Mouse (Mus musculus): ENCODE results near the gene Noa1.

DNA sequence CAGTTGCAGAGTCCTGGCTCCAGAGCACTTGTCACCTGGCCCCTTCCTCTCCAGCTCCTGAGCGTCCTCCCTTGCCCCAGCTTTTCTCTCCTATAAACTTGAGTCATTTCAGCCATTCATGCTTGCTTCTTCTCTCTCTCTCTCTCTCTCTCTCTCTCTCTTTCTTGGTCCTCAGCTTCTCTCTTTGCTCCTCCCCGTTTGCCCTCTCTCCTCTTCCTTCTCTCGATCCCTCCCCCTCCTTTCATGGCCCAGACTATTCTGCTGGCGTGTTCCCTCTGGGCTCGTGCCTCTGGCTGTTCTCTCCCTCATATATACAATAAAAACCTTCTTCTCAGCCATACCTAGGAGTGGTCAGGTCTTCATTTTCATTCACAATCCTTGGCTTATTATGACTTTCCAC is 58.2 kb downstream of the Noa1 start:
- TF ChIP-seq TCF12 (IDR thresholded peaks at IDR 0.05; ENCODE audit: insufficient read depth, poor library complexity, severe bottlenecking), result no peak
- TF ChIP-seq REST (IDR thresholded peaks at IDR 0.05; ENCODE audit: insufficient read depth, insufficient read length), result no peak
- no peak for TF ChIP-seq POLR2A (IDR thresholded peaks at IDR 0.05; ENCODE audit: insufficient read length, low read depth)
- no peak for TF ChIP-seq E2F4 (IDR thresholded peaks at IDR 0.05; ENCODE audit: insufficient read depth)
- no peak for TF ChIP-seq MAX (IDR thresholded peaks at IDR 0.05; ENCODE audit: low read depth)
- no peak for TF ChIP-seq POLR2AphosphoS2 (IDR thresholded peaks at IDR 0.05; ENCODE audit: insufficient read length, low read depth)
- TF ChIP-seq USF1 (IDR thresholded peaks at IDR 0.05; ENCODE audit: low read depth), result no peak
- TF ChIP-seq MYOD1 (IDR thresholded peaks at IDR 0.05; ENCODE audit: control insufficient read depth in 1 of 3, insufficient read length in 2 of 3, low read depth in 2 of 3), result no peak
- no peak for TF ChIP-seq TCF3 (IDR thresholded peaks at IDR 0.05; ENCODE audit: insufficient read length, low read depth)

All from myocyte (in vitro differentiated cells).